Mouse (Mus musculus): ENCODE data around the gene Sept8.

DNA sequence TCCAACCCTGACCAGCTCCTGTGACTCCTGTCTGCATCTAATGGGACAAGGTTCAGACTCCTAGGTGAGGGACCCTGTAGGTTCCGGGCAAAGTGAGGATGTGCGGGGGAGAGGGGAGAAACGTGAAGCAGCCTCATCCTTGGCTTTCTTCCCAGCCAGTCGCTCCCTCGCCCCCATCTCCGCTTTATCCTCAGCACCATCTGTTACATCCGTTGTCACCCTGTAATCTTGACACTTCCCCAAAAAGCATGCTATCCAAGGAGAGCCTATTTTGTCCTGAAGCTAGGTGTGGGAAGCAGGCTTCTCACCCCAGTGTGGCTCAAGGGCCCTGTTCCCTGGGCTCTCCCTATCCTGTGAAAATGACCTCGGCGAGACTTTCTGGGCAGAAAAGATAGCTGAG, 3.9 kb downstream of the Sept8 start:
- no peak for TF ChIP-seq POLR2A (IDR thresholded peaks at IDR 0.05; ENCODE audit: borderline replicate concordance, control insufficient read depth, low read depth, low read length)
- TF ChIP-seq CTCF (IDR thresholded peaks at IDR 0.05; ENCODE audit: control insufficient read depth, insufficient read depth, low read length) = no peak

Measured in bone marrow, adult 2 months (tissue).